Mouse (Mus musculus) liver, postnatal 0 days (tissue): ENCODE measurements around the gene Fbrs.

Experiments used
- CTCF ChIP-seq: sonication (generic); IDR thresholded peaks from 2 replicates; pipeline ENCODE4 v1.5.1; 2016; ENCODE audit warnings: antibody characterized with exemption, low read depth
- EP300 ChIP-seq: IDR thresholded peaks from 2 replicates; pipeline ENCODE4 v1.6.1; 2016; ENCODE audit warnings: antibody characterized with exemption, low read depth, mild to moderate bottlenecking

DNA sequence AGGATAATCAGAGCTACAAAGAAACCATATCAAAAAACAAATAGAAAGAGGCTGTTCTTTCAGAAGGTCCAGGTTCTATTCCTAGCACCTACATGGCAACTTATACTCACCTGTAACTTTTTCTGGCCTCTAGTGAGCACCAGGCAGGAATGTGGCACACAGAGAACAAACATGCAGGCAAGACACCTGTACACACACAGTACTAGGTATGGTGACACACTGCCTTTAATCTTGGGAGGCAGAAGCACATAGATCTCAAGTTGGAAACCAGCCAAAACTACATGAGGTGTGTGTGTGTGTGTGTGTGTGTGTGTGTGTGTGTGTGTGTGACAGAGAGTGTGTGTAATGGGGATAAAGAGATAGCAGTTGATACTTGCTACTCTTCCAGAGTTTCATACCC lies 15.6 kb downstream of the Fbrs start:
- TF ChIP-seq CTCF: no peak
- no peak for TF ChIP-seq EP300
